Mouse (Mus musculus): ENCODE data around the gene Sobp. TPM values are rescaled to one million over a fixed set of nuclear protein-coding genes. Genes with fewer than 3 reads are reported as not detected.

The Sobp gene
- total RNA-seq, 4 experiments from 2014 or later, result 59.6 to 62.9 (median 61.6) TPM

DNA sequence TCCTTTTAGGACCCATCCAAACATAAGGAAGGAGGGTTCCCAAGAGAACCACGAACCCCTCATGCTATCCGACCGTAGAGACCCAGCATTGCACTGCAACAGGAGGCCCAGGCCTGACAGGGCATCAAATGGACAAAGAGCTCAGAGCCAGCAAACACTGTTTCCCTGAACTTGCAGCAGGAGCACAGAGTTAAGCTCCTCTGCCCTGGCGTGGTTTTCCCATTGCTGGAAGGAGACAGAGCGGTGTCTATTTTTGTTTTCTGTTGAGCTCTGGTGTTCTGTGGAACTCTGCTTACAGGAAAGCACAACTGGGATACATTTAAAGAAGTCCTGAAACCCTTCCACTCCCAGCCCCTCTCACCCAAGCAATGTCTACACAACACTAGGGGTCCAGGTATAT, 15.0 kb downstream of the Sobp start:
- no peak for DNase-seq (ENCODE audit: low spot score in 2 of 2)

DNA sequence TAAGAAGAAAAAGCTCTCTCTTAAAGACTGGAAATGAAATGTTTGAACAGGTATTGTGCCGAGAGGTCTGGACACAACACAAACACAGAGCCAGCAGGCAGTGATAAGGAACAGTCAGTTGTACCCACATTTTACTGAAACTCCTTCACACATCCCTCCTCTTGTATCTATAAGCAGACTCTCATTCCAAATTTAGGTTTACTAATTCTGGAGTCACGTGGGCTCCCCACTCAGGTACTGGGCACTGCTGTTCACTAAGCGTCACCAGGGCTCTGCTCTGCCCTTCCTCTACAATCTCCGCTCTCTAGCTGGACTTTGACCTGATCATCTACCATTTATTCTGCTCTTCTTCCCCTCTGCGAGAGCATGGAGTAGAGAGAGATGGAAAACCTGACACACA, 15.4 kb downstream of the Sobp start:
- DNase-seq (ENCODE audit: low spot score in 2 of 2), result peak in 1 of 2 experiments; percentile 37

DNA sequence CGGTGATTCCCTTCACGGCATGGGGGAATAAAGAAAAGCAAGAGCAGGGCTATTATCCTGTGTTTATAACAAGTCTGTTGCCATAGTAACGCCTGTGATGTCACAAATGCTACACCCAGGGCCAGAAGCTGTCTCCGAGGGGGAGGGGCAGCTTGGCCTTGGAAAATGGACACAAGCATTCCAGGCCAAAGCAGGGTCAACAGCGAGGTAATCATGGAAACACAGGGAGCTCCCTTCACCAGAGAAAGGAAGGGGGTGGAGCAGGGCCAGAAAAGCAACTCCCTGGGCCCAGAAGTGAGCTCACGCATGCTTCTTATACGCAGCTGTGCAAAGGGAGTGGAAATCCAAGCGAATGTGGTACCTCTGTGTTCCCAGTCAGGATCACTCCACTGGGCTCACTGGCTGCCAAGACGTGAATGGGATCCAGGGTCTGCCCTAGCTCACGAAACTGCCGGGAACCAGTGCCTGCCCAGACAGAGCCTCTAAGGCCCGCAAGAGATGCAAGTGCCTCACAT, 19.2 kb downstream of the Sobp start:
- peak in 1 of 2 experiments; percentile 35 for DNase-seq (ENCODE audit: low spot score in 2 of 2)

DNA sequence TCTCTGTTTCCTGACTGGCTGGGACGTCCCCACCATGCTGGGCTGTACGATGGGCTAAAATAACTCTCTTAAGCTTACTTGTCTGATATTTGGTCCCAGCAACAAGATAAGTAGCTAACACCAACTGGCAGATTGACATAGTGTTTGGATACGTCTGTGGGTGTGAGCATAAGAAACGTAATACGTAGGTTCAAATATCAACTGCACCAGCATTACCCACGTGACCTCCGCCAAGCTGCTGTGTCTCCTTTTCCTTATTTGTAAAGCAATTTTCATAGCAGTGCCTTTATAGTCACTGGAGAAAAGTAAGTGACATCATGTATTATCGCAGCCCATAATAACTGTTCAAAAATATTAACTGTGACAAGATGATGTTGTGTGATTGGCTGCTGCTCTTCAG, 21.7 kb downstream of the Sobp start:
- DNase-seq (ENCODE audit: low spot score in 2 of 2), result no peak

DNA sequence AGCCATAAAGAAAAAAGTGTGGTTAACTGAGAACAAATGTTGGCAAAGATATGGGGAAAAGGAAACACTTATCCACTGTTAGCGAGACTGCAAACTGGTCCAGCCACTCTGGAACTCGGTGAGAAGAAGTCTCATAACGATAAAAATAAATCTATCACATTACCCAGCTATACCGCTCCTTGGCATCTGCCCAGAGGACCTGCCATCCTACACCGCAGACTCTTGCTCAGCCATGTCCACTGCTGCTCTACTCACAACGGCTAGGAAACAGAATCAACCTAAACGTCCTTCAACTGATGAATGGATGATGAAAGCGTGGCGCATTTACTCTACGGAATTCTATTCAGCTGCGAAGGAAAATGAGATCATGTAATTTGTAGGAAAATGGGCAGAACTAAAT, 25.9 kb downstream of the Sobp start:
- no peak for DNase-seq (ENCODE audit: low spot score in 2 of 2)

- DNase-seq (ENCODE audit: low spot score in 2 of 2), result no peak
Measured at GRCm38 (mm10) chr10:43143173-43143572, 31.2 kb downstream of the Sobp start.

GRCm38 (mm10) chr10:43134027-43134426, 40.3 kb downstream of the Sobp start:
- no peak for DNase-seq (ENCODE audit: low spot score in 2 of 2)

DNA sequence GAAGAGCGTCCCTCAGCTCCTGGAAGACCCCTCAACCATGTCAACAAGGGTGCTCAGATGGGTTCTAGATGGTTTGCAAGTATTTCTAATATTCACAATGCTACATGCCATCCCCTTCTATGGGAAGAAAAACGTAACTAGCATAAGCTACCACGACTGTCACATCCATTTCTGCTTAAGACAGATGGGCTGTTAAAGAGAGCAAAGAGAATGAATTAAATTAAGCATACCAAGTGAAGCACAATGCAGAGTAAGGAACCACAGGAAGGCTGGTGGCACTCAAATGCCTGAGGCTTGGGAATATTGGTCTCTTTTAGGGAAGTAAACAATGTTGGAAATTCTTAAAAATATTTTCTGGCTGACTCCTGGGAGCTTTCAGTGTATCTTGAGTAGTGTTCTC, 45.6 kb downstream of the Sobp start:
- DNase-seq (ENCODE audit: low spot score in 2 of 2), result no peak

GRCm38 (mm10) chr10:43124561-43124960, 49.8 kb downstream of the Sobp start:
- DNase-seq (ENCODE audit: low spot score in 2 of 2), result no peak

GRCm38 (mm10) chr10:43124156-43124555, 50.2 kb downstream of the Sobp start:
- peak in 1 of 2 experiments; percentile 75 for DNase-seq (ENCODE audit: low spot score in 2 of 2)

DNA sequence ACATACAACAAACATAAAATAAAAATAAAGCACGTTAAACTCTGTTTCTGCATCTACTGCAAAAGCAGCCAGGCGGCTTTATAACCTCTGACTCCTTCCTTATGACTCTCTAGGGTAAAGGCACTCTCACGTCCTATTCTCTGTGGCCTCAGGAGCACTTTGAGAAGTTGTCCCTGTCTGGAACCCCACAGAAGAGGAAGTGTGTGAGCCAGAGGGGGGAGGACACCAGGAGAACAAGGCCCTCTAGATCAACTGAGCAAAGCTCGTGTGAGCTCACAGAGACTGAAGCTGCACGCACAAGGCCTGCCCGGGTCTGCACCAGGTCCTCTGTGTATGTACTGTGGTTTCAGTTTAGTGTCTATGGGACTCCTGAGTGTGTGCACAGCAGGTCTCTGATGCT, 50.9 kb downstream of the Sobp start:
- no peak for DNase-seq (ENCODE audit: low spot score in 2 of 2)

DNA sequence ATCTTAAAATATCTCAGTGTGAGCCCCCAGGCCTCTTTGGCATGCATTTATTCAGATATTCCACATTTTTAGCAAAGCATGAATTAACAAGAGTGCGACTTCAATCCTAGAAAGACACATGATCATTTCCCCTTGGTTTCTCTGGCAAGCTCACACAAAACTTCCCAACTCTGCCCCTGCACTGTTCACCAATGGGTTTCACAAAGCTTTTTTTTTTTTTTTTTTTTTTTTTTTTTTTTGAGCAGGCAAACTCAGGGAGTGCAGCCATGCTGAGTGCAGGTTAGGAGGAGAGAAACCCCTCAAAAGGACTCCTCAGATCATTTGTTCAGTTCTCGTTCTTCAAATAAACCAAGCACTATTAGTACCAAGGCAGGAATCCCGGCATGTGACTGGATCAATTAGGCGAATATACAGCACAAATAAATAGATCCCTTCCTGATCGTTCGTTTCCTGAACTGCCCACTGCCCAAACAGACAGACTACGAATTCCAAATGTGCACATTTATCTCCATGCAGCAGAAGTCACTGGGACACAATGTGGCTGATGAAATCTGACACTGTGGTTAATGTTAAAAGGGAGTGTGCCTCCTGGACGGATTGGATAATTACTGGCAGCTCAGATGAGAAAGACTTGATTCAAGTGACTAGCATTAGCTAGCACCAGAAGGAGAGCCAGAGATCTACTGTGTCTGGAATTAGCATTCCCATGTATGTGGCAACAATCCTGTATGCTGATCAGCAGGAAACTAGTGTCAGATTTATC, 53.5 kb downstream of the Sobp start:
- no peak for DNase-seq (ENCODE audit: low spot score in 2 of 2)

DNA sequence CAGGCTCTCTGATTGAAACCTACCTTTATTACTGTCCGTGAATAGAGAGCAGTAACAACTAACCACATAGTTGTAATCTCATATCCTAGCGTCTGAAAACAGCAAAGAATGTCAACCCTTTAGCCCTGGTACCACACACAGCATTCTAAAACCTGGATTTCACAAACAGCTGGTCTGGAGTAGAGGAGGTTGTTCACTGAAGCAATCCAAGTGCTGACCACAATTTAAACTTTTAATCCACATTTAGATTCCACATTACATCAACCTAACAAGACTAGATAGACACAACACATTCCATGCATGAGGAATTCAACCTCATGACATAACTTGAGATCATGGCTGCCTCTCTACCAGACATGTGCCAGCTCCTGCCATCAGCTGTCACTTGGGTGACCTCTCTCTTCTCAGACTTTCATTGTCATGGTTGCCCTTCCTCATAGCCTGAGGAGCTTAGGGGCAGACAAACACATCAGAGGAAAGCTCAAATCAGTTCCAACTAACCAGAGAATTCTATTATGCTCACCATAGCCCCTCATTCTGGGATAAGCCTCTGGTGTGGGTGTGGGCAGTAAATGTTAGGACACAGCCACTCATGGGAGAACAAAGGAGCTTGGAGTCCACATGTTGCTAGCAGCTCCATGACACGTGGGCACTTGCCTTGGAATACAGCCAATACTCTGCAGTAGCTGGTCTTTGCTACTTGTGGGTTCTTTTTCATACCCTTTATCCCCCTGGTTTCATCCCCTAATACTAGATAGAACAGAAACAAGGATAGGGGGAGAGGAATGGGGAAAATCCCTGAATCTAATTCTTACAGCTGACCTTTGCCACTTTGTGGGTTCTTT, 58.0 kb downstream of the Sobp start:
- DNase-seq (ENCODE audit: low spot score in 2 of 2), result no peak

- DNase-seq (ENCODE audit: low spot score in 2 of 2), result no peak
Measured at GRCm38 (mm10) chr10:43112296-43112695, 62.0 kb downstream of the Sobp start.

GRCm38 (mm10) chr10:43106616-43107015, 67.7 kb downstream of the Sobp start:
- peak in 1 of 2 experiments; percentile 89 for DNase-seq (ENCODE audit: low spot score in 2 of 2)

DNA sequence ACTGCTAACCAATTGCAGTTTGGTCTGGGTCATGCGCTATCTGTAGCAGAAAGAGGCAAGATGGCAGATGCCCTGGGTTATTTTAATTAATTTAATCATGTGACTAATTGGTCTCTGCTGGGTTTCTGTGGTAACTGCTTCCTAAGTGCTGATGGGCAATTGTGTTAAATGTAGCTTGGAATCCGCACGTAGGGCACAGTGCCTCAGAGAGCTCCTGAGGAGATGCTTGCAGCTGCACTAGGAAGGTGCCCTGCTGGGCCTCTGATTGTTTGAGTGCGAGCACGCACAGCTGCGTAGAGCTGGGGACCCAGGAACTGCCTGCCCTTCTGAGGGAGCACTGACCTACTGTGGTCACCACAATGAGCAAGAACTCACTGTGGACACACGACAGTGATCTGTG, 68.1 kb downstream of the Sobp start:
- no peak for DNase-seq (ENCODE audit: low spot score in 2 of 2)

DNA sequence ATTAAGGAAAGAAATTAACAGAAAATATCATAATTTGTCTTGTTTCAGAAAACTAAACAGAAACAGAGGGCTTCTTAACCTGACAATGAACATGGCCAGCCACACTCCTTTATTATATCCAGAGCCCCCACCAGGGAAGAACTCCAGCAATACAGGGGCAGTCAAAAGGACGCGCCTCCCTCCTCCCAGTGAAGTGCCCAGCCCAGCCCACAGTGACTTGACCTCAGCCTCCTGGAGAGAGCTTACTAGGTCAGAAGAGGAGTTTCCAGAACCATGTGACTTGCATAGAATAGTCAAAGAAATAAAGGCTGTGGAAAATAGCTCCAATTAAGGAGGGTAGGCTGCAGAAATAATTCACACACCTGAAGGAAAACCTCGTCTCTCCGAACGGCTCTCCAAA, 73.8 kb downstream of the Sobp start:
- no peak for DNase-seq (ENCODE audit: low spot score in 2 of 2)

- no peak for DNase-seq (ENCODE audit: low spot score in 2 of 2)
Measured at GRCm38 (mm10) chr10:43099229-43099628, 75.1 kb downstream of the Sobp start.

GRCm38 (mm10) chr10:43097755-43098154, 76.6 kb downstream of the Sobp start:
- no peak for DNase-seq (ENCODE audit: low spot score in 2 of 2)

- no peak for DNase-seq (ENCODE audit: low spot score in 2 of 2)
Measured at GRCm38 (mm10) chr10:43096614-43097013, 77.7 kb downstream of the Sobp start.

DNA sequence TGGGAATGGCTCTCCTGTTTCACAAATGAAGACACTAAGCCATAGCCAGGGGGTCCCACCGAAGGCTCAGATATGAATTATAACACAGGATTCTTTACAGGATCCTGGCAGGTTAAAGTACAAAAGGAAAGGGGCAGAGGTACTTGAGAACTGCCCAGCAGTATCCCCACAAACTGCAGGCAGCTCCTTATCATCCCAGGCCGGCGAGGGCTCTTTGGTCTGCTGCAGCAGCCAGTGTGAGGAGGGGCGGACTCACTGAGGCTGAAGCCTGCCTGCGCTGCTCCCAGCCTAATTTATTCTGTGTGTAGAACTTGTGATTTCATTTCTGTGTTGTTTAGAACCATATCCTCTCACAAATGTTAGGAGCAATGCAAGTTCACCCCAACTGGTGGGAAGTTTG, 79.8 kb downstream of the Sobp start:
- no peak for DNase-seq (ENCODE audit: low spot score in 2 of 2)

- DNase-seq (ENCODE audit: low spot score in 2 of 2), result peak in 1 of 2 experiments; percentile 64
Measured at GRCm38 (mm10) chr10:43093440-43093839, 80.9 kb downstream of the Sobp start.
